17 mouse cellular contexts compared by ENCODE assay signal in the genomic region with DNA sequence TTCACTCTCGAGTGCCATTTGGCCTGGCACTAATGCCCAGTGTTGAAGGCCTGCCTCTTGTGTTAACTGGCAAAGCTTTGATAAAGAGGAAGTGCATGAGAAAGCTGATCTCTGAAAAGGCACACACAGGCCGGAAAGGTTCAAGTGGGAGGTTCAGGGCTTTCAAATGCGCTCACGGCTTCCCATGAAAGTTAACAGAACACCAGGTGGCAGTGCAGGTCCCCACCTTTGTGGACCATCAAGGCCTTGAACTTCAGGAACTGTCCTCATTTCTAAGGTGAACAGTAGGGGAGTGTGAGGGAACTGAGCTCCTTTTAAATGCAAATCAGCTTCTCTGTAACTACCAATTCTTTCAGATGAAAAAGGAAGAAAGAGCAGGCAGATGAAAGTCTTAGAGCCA.
DNase-seq lines count a peak whose midpoint lies in the region; ATAC-seq and TF ChIP-seq lines count a peak whose summit lies in the region.
"Had no signal": no experiment of that assay in that cellular context is flagged by ENCODE, and none has a peak within 500 bp of the region (broad histone marks: within the 10 kb centered on the region; RNA-seq: fewer than 3 reads in every experiment).

No protein-coding gene starts in this region.

- TF ChIP-seq EP300 in liver, embryonic 14.5 days (IDR thresholded peaks at IDR 0.05; ENCODE audit: low read depth), result no peak

- H3K9me3 ChIP-seq in forebrain, embryonic 13.5 days (replicated peaks), result no peaks in the 10 kb centered on the region
- no peaks in the 10 kb centered on the region for H3K9me3 ChIP-seq in forebrain, embryonic 12.5 days
- H3K9me3 ChIP-seq in liver, embryonic 14.5 days (ENCODE audit: control insufficient read depth, low read length), result no peaks in the 10 kb centered on the region
- H3K9me3 ChIP-seq in liver, embryonic 11.5 days (ENCODE audit: control insufficient read depth, low read length), result no peaks in the 10 kb centered on the region
- H3K9me3 ChIP-seq in E14TG2a.4 (ENCODE audit: low read length), result no peaks in the 10 kb centered on the region
- H3K9me3 ChIP-seq: embryonic facial prominence, embryonic 13.5 days; forebrain, embryonic 15.5 days; kidney, embryonic 15.5 days; limb, embryonic 10.5 days had no signal

- peak; percentile 31; the same call in 1 of the 2 replicates for TF ChIP-seq CTCF in liver, embryonic 14.5 days (IDR thresholded peaks at IDR 0.05; ENCODE audit: low read depth)
- TF ChIP-seq CTCF in E14TG2a.4 (conservative IDR thresholded peaks at IDR 0.05; ENCODE audit: low read length), result peak; percentile 22
- TF ChIP-seq CTCF in brain, embryonic 14.5 days (IDR thresholded peaks at IDR 0.05; ENCODE audit: borderline replicate concordance, extremely low read depth, insufficient read depth, insufficient read length), result no peak

- no peak overlapping the region for H3K27ac ChIP-seq in forebrain, embryonic 13.5 days
- no peak overlapping the region for H3K27ac ChIP-seq in forebrain, embryonic 12.5 days
- H3K27ac ChIP-seq in liver, embryonic 14.5 days, result no peak overlapping the region
- no peak overlapping the region for H3K27ac ChIP-seq in liver, embryonic 11.5 days (ENCODE audit: low read depth, low read length)
- H3K27ac ChIP-seq: embryonic facial prominence, embryonic 13.5 days; forebrain, embryonic 15.5 days; kidney, embryonic 15.5 days; limb, embryonic 10.5 days had no signal

- 0 out of 2 replicates have a peak, but pooled peaks cover 5% of the 10 kb centered on the region for H3K4me1 ChIP-seq in forebrain, embryonic 13.5 days
- no peaks in the 10 kb centered on the region for H3K4me1 ChIP-seq in forebrain, embryonic 12.5 days
- H3K4me1 ChIP-seq in liver, embryonic 14.5 days (replicated peaks; ENCODE audit: control insufficient read depth in 2 of 2, insufficient read depth in 2 of 2, low read length in 1 of 2), result no peaks in the 10 kb centered on the region
- no peaks in the 10 kb centered on the region for H3K4me1 ChIP-seq in liver, embryonic 11.5 days (replicated peaks; ENCODE audit: control insufficient read depth, insufficient read depth, low read length)
- peaks cover 19% of the 10 kb centered on the region for H3K4me1 ChIP-seq in E14TG2a.4 (replicated peaks; ENCODE audit: low read depth, low read length)
- H3K4me1 ChIP-seq: embryonic facial prominence, embryonic 13.5 days; forebrain, embryonic 15.5 days; kidney, embryonic 15.5 days; limb, embryonic 10.5 days had no signal

- no peak for DNase-seq in liver, embryonic 14.5 days (ENCODE audit: low read depth in 3 of 3, low spot score in 3 of 3)
- no peak for DNase-seq in liver, embryonic 11.5 days (ENCODE audit: low spot score)
- DNase-seq in brain, embryonic 14.5 days (ENCODE audit: low read depth), result peak; percentile 54
- DNase-seq in yolk sac, embryonic 10.5 days (ENCODE audit: low spot score), result no peak
- no peak for DNase-seq in right cerebral cortex, postnatal 36 days (ENCODE audit: low spot score in 2 of 2)
- DNase-seq: adrenal gland, postnatal 36 days; cerebellum, adult 11 months; gastrocnemius, postnatal 14 days; lung, adult 18-20 months; spleen, adult 18-20 months had no signal

- no peaks in the 10 kb centered on the region for H3K27me3 ChIP-seq in forebrain, embryonic 13.5 days
- no peaks in the 10 kb centered on the region for H3K27me3 ChIP-seq in forebrain, embryonic 12.5 days
- no peaks in the 10 kb centered on the region for H3K27me3 ChIP-seq in liver, embryonic 14.5 days (ENCODE audit: control insufficient read depth, insufficient read depth, low read length)
- H3K27me3 ChIP-seq in liver, embryonic 11.5 days (replicated peaks; ENCODE audit: control insufficient read depth, insufficient read depth, low read length), result no peaks in the 10 kb centered on the region
- peaks cover 15% of the 10 kb centered on the region for H3K27me3 ChIP-seq in E14TG2a.4 (ENCODE audit: insufficient read depth, low read length)
- H3K27me3 ChIP-seq: embryonic facial prominence, embryonic 13.5 days; forebrain, embryonic 15.5 days; kidney, embryonic 15.5 days had no signal

- WGBS in forebrain, embryonic 13.5 days, result 48% methylated on average over 4 of the region's 4 CpGs
- WGBS in forebrain, embryonic 12.5 days, result 43% methylated on average over 4 of the region's 4 CpGs
- 27% methylated on average over 4 of the region's 4 CpGs for WGBS in liver, embryonic 14.5 days (ENCODE audit: insufficient replicate concordance)
- 34% methylated on average over 4 of the region's 4 CpGs for whole genome bisulfite sequencing in liver, embryonic 11.5 days

- H3K4me3 ChIP-seq in forebrain, embryonic 13.5 days, result no peak overlapping the region
- H3K4me3 ChIP-seq in forebrain, embryonic 12.5 days (replicated peaks), result no peak overlapping the region
- no peak overlapping the region for H3K4me3 ChIP-seq in liver, embryonic 14.5 days (ENCODE audit: insufficient read depth in 1 of 2, low read depth in 2 of 2, low read length in 2 of 2)
- no peak overlapping the region for H3K4me3 ChIP-seq in liver, embryonic 11.5 days (ENCODE audit: low read depth, low read length)
- no peak overlapping the region for H3K4me3 ChIP-seq in E14TG2a.4 (replicated peaks; ENCODE audit: low read length)
- H3K4me3 ChIP-seq: embryonic facial prominence, embryonic 13.5 days; forebrain, embryonic 15.5 days; kidney, embryonic 15.5 days; limb, embryonic 10.5 days had no signal

- no peak for TF ChIP-seq POLR2A in brain, embryonic 14.5 days (IDR thresholded peaks at IDR 0.05; ENCODE audit: borderline replicate concordance, extremely low read depth, insufficient read depth, insufficient read length, poor library complexity, severe bottlenecking)

- ATAC-seq in forebrain, embryonic 13.5 days, result 0 out of 2 replicates have a peak, but pooled peaks have one; percentile 19
- no peak for ATAC-seq in forebrain, embryonic 12.5 days (ENCODE audit: low FRiP score)
- ATAC-seq in liver, embryonic 14.5 days (ENCODE audit: insufficient read depth), result no peak
- ATAC-seq in liver, embryonic 11.5 days (replicated peaks; ENCODE audit: low FRiP score), result no peak
- ATAC-seq: forebrain, embryonic 15.5 days had no signal

- no peak overlapping the region for H3K9ac ChIP-seq in forebrain, embryonic 13.5 days
- no peak overlapping the region for H3K9ac ChIP-seq in forebrain, embryonic 12.5 days
- H3K9ac ChIP-seq in liver, embryonic 14.5 days (replicated peaks), result no peak overlapping the region
- no peak overlapping the region for H3K9ac ChIP-seq in liver, embryonic 11.5 days (ENCODE audit: low read depth, low read length)
- H3K9ac ChIP-seq: embryonic facial prominence, embryonic 13.5 days; forebrain, embryonic 15.5 days; kidney, embryonic 15.5 days had no signal

- H3K36me3 ChIP-seq in forebrain, embryonic 13.5 days (ENCODE audit: poor library complexity, severe bottlenecking), result no peaks in the 10 kb centered on the region
- H3K36me3 ChIP-seq in forebrain, embryonic 12.5 days (replicated peaks), result no peaks in the 10 kb centered on the region
- no peaks in the 10 kb centered on the region for H3K36me3 ChIP-seq in liver, embryonic 14.5 days (replicated peaks; ENCODE audit: control insufficient read depth, insufficient read depth, low read depth)
- no peaks in the 10 kb centered on the region for H3K36me3 ChIP-seq in liver, embryonic 11.5 days (ENCODE audit: control insufficient read depth, insufficient read depth, low read length)
- no peaks in the 10 kb centered on the region for H3K36me3 ChIP-seq in E14TG2a.4 (ENCODE audit: insufficient read depth, low read length)
- H3K36me3 ChIP-seq: embryonic facial prominence, embryonic 13.5 days; forebrain, embryonic 15.5 days; kidney, embryonic 15.5 days; limb, embryonic 10.5 days had no signal

- no peak overlapping the region for H3K4me2 ChIP-seq in forebrain, embryonic 13.5 days
- H3K4me2 ChIP-seq in forebrain, embryonic 12.5 days, result no peak overlapping the region
- no peak overlapping the region for H3K4me2 ChIP-seq in liver, embryonic 14.5 days (ENCODE audit: low read depth)
- H3K4me2 ChIP-seq in liver, embryonic 11.5 days, result no peak overlapping the region
- H3K4me2 ChIP-seq: embryonic facial prominence, embryonic 13.5 days; forebrain, embryonic 15.5 days; kidney, embryonic 15.5 days had no signal
